Mouse (Mus musculus) neural tube, embryonic 10.5 days (tissue): ENCODE measurements around the gene Tle3.
A peak's percentile ranks its signal among the peaks of the same experiment; 100 is the strongest.

ENCODE experiments used
- DNase-seq: peaks from one replicate; pipeline ENCODE4 v3.0.0-alpha.2; 2017; ENCODE audit warnings: low spot score; ENCODE audit errors: extremely low spot score

Gene Tle3

DNA sequence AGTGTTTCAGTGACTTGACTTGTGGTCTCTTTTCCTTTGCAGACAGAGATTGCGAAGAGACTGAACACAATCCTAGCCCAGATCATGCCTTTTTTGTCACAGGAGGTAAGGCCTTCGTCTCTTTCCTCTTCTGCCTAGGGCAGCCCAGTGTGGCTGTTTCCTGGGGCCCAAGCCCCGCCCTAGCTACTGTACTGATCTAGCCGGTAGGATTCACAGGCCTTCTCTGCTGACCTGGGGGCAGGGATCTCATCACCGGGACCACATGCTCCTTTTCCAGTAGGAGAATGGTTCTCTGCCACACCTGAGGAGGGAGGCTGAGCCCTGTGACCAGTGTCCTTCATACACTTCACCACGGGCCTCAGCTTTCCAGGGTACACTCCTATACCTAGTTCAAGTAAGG lies 21.0 kb downstream of the Tle3 start:
- no peak for DNase-seq

DNA sequence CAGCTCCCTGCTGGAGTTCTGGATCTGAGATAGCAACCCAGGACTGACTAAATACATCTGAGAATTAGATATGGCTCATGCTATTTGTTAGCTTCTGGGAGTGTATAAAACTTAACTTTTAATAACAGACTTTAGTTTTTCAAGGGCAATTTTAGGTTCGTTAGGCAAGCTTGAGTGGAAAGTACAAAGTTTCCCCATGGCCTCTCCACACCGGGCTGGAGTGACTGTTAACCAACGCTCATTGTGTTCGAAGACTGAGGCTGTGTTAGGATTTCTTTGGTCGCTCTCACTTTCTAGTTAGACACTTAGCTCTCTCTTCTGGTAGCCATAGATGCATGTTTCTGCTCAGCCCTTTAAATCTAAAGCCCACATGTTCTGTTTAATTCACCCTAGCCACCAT lies 21.7 kb downstream of the Tle3 start:
- DNase-seq, result no peak

DNA sequence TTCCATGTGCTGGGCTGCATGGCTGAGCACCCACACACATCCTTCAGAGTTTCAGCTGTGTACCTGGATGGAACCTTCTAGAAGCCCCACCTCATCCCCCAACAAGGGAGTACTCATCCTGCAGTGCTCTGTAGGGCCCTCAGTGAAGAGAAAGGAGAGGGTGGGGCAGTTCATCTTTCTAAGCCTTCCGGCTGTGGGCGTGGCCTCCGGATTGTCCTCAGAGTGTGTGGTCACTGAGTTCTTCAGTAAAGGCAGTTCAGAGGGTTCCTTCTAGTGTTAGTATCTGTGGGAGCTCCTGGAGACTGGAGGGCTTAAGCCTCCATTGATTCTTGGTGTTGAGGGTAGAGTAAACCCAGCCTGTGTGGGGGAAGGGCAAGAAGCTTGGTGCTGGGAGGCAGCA lies 22.9 kb downstream of the Tle3 start:
- no peak for DNase-seq

DNA sequence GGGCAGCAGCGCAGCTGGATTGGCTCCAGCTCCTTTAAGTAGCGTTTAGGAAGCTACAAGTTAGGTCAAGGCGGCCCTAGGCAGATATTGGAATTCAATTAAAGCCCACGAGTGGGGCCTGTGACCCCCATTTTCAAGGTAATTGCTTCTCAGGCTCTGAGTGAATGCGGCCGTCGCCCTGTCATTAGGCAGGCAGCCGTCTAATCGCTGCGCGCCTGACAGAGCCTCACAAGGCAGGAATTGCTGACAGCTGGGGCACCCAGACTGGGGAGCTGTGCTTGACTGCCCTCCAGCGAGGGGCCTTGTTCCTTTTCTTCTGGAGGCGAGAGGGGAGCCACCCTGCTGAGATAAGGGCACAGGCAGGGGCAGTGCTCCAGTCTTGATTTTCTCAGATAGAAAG lies 24.3 kb downstream of the Tle3 start:
- peak; percentile 35 for DNase-seq

DNA sequence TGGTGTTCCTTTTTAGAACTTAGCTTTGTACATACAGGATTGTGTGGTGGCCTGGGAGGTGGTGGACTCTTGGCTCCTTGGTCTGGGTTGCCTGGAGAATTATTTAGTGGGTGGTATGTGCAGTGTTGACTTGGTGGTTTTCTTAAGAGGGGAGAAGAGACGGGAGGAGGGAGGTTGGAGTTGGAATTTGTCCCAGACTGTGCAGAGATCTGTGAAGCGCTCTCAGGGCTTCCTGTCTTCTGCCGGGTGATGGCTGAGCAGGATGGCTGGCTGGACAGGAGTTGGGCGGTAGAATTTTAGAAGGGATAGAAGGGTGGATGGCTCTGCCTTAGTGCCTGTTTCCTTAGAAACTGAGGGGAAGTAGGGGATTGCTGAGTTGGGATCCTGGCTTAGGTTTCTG lies 25.0 kb downstream of the Tle3 start:
- DNase-seq, result no peak

DNA sequence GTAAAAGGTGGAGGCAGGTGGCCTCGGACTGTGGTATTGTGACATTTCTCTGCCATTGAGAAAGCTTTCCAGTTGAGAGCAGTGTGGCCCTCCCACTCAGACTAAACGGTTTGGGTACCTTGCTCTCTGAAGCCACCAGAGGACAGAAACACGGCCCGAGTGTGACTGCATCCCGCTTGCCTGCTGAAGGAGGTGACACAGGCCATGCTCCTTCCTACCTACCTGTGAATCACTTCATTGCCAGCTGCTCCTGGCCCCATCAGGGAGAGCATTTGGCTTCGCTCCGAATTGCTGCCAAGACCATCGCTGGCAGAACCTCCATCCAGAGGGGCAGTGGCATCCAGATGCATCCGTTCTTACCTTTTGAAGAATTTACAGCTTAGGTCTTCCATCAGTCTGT lies 26.0 kb downstream of the Tle3 start:
- no peak for DNase-seq

DNA sequence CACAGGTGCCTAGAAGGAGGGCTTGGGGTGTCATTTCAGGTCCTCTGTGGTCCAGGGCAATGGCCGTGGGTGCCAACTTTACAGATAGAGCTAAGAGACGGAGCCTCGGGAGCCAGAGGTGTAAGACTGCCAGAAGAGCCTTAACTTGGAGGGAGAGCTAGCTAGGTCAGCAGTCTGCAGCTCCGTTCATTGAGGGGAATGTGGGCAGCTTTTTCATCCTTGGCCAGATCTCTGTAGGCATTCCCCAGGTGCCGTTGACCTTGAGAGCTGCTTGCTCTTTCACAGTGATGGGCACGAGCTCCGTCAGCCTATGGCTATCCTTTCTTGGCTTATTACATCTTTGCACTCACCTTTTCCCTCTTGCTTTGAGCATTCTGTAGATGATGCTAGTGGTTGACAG lies 28.0 kb downstream of the Tle3 start:
- no peak for DNase-seq

DNA sequence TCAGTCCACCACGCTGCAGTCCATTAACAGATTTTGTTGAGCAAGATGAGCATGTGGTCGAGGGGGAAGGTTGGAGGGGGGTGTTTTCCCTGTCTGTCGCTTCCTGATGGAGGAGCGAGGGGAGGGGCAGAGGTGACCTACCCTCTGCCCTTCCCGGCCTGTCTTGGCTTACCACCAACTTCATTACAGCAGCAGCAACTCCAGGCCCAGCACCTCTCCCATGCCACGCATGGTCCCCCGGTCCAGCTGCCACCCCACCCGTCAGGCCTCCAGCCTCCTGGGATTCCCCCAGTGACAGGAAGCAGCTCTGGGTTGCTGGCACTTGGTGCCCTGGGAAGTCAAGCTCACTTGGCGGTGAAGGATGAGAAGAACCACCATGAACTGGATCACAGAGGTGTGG lies 29.5 kb downstream of the Tle3 start:
- DNase-seq, result no peak

DNA sequence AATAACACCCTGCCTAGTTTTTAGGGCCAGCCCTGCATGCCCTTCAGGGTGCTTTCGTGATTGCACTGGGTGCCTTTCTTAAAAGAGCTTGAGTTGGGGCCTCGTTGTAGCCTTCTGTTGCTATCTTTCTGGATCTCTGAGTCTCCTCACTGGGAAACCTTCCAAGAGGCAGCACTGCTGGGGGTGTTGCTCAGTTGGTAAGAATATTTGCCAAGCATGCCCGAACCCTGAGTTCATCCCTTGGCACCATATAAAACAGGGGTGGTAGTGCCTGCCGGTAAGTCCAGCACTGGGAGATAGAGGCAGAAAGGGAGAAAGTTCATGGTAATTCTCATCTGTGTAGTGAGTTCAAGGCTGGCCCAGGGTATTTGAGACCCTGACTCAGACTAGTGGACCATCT lies 30.1 kb downstream of the Tle3 start:
- no peak for DNase-seq

DNA sequence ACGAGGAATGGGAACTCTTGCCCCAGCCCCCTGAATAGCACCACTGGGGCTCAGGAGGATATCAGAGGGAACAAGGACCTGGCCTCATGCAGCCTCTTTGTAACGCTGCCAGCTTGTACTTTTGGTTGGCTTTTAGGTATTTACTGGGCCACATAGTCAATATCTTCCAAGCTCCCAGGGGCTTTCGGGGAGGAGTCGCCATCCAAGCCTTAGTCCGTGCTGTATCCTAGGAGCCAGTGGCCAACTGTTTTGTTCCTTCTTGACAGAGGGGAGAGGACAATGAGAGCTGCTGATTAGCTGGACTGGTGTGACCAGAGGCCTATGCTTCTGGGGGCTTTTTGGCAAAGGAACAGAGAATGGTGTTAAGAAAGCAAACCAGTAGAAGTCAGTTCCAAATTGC lies 30.6 kb downstream of the Tle3 start:
- no peak for DNase-seq

DNA sequence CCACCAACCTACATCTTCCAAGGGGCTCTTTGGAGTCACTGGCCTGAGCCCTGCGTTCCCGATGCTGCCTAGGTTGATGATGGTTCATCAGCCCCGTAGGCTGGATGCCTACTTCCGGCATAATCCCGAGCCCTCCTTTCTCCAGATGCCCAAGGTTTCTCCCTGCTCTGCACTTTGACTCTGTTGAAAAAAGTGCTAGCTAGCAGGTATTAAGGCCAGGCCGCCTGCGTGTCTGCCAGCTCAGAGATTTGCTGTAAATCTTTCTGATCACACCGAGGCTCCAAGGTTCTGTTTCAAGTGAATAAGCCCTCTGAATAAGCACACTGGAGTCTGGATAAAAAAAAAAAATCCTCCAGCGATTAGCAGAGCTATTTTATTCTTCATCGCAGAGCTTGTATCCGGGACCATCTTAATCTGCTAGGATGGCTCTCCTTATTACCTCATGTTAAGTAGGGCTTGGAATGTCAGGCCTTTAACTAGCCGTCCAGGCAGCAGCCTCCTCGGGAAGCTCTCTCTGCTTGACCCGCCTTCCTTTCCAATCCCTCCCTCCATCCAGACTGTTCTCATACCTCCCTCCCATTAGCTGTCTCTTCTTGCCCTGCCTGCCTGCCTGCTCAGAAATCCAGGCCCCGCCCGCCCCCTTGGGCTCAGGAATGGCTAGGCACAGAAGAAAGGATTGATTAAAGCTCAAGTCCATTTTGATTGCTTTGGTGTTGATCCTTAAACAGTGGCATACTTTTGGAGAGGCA lies 31.9 kb downstream of the Tle3 start:
- DNase-seq, result no peak

DNA sequence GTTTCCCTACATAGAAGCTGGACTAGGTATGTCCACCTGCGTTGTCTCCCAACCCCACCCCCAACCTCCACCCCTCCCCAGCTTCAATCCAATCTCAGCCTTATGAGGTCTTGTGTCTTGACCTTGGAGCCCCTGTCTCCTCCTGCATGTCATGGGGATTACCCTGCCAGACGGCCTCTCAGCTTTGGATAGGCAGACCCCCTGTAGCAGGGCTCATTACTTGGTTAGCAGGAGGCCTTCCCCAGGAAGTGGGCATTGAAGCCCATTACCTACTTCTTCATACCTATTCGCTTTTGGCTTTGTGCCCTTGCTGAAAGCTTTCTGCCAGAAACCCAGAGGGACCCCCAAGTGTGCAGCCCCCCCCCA lies 32.4 kb downstream of the Tle3 start:
- no peak for DNase-seq

DNA sequence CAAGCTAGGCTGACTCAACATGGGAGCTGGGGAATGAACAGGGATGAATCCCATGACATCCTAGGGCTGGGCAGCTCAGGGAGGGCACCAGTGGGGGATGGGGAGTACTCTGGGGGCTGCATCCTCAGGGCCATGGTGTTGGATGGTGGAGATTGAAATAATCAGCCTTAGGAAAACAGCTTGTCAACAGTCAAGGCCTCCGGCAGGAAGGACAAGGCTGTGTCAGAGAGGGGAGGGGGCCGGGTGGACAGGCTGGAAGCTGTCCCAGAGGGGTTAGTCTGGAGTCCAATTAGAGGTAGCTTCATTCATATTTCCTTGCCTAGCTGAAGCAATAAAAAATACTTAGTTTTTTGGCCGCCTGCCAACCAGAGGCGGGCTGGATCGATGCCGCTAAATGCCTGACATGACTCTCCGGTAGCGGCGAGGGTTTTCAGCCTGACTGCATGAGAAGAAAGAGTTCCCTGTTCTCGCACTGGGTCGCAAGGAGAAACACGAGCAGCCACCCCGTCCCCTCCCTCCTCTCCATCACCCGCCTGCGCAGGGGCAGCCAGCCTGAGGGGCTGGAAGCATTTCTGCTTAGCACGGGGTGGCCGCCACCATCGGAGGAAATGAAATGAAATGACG lies 32.9 kb downstream of the Tle3 start:
- DNase-seq, result peak; percentile 55

DNA sequence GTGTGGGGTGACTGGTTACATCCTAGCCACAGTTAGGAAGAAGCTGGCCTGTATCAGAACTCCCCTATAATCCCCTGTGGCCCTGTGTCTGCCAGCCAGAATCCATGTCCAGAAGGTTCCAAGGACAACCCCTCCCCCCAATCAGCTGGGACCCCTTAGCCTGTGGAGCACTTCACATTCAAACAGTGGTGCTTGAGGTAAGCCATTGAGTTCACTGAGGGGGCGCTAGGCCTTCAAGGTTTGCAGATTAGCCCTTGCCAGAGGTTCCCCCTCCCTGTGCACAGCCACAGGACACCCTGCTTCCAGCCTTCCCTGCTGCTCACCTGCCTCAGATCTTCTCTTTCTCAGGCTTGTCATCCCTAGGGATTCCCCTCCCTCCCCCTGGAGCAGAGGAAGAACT lies 34.2 kb downstream of the Tle3 start:
- no peak for DNase-seq

DNA sequence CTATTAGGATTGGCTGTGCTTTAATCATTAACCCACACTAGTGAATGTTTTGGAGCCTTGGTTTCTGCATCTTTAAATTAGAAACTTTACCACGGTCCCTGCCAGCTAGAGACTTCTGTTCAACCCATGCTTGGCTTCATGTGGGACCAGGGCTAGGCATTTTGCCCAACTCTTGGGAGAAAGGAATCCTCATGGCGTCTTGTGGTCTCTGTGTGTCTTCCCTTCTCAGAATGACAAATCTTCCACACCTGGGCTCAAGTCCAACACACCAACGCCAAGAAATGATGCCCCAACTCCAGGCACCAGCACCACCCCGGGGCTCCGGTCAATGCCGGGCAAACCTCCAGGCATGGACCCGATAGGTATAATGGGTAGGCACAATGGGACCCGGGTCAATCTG lies 36.9 kb downstream of the Tle3 start:
- DNase-seq, result no peak

DNA sequence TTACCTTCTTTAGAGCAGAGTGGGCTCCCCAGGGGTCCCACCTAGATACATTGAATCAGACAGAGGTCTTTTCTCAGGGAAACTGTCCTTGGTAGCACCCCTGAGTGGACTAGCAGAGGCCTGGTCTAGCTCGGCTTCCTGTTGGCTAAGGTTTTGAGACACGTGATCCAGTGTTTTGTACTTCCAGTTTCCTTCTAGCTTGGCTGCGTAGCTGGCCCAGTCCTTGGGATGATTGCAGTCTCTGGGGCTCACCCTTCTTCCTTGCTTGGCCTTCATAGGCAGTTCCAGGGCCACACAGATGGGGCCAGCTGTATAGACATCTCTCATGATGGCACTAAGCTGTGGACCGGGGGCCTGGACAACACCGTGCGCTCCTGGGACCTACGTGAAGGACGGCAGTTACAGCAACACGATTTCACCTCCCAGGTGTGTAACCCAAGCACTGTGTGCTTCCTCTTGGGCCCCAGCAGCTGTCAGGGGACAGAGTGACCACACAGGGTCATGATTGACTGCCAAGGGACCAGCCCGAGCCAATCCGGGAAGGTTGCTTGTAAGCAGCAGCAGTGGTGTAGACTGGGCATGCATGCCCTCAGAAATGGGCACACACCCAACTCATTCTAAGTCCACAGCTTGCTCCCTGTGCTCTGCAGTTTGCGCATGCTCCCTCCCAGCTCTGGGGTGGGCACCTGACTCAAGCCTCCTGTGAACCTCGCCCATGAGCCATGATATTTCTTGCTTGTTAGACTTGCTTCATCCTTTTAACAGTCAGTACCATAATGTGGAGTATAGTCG lies 41.7 kb downstream of the Tle3 start:
- no peak for DNase-seq

DNA sequence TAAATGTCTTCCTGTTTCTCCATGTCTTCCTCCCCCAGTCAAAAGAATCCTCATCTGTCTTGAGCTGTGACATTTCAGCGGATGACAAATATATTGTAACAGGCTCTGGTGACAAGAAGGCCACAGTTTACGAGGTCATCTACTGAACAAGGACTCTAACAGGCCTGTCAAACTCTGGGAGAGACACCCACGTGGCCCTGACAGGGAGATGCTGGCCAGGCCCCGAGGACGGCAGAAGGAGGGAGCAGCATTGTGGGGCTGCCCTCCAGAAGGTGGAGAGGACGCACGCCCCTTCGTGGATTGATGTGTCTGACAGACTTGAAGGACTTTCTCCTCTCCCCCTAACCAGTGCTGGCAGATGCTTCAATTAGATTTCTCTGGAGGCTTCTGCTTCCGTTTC lies 44.4 kb downstream of the Tle3 start:
- DNase-seq, result no peak

DNA sequence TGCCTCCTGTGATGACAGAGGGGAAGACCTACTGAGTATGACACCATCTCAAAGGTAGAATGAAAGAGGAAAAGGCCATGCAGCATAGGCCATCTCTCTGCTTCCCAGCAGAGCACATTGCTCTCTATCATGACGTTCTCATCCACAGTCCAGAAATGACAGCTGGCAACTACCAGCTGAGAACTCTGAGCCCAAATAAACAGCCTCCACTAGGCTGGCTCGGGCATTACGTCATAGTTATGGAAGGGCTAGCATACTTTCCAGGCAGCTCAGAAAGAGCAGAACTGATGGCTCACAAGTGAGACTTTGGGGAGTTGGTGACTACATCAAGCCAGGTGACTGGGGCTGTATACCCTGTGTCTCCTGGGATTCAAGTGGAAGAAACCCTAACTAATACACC lies 49.5 kb downstream of the Tle3 start:
- DNase-seq, result no peak

DNA sequence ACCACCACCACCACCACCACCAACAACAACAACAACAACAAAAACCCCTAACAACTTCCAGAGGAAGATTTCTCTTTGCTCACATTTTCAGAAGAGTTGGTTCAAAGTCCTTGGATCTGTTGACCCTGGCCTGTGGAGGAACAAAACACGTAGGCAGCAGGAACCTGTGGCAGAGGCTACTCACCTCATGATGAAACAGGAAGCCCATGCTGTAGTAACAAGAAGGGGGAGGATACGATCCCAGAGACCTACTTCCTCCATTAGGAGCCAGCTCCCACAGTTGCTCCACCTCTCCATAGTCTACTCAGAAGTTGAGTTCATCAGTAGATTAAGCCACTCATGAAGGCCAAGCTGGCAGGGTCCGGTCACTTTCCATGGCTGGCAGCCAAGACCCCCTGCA lies 52.1 kb downstream of the Tle3 start:
- DNase-seq, result no peak

DNA sequence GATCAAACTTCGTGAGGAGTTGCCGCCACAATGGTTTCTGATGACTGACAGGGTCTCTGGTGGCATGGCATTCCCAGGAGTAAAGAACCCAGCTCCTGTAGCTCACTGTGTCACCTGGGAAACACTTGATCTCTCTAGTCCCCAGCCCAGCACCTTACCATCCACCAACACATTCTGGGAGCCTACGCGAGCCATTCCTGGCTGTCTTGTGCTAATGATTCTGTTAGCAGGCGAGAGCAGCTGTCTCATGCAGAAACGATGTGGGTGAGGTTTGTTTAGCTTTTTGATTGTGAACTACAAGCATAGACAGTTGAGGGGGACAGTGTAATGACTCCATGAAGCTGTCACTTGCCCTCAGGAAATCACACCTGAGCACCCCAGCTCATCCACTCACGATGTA lies 54.3 kb downstream of the Tle3 start:
- no peak for DNase-seq

DNA sequence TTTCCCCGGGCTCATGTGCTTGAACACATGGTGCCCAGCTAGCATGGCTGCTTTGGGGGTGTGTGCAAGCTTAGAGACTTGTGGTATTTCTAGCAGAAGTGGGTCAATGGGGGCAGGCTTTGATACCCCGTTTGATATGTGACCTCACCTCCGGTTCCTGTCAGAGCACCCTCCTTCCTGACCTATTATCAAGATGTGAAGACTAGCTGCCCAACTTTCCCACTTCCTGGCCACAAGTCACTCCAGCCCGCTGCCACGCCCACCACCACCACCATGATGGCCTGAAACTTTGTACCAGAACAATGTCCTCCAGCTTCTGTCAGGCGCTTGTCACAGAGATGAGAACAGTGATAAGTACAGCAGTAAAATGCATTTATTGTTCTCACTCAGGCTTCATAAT lies 54.9 kb downstream of the Tle3 start:
- DNase-seq, result no peak

DNA sequence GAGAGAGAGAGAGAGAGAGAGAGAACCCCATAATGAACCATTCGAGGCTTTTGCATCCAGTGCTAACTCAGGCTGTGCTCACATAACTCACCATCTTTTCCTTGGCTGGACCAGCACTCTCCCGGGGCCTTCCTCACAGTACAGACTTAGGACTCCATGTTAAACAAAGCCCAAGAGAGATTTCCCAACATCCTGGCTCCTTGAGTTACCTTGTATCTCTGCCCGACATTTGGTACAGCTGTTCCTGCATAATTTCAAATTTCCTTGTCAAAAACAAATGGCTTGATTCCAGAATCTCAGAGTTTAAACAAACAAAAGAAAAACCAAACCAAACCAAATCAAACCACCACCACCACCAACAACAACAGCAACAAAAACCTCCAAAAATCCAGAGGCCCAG lies 55.7 kb downstream of the Tle3 start:
- no peak for DNase-seq

DNA sequence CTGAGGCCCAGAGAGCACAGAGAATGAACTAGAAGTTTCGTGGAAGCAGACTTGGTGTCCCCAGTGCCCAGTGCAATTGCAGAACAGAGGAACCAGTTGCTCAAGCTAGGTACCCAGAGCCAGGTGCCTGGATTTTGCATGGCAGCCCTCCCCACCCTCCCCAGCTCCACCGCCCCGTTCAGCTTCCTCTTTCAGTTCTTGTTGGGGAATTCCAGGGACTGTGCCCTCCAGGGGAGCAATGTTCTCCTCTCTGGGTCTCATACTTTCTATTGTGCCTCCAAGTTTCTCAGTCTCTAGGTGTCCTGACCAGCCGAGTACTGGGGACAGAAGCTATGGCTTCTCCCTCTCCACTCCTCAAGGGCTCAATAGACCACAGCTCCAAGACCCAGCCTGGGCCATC lies 59.7 kb downstream of the Tle3 start:
- DNase-seq, result no peak
